Mouse (Mus musculus): ENCODE measurements around the gene Rapgef1.
"Not testable (repeated sequence)": the region's sequence is repeated elsewhere in the genome, so short reads cannot be mapped to it uniquely, and the experiment has no call there.

Rapgef1 gene

DNA sequence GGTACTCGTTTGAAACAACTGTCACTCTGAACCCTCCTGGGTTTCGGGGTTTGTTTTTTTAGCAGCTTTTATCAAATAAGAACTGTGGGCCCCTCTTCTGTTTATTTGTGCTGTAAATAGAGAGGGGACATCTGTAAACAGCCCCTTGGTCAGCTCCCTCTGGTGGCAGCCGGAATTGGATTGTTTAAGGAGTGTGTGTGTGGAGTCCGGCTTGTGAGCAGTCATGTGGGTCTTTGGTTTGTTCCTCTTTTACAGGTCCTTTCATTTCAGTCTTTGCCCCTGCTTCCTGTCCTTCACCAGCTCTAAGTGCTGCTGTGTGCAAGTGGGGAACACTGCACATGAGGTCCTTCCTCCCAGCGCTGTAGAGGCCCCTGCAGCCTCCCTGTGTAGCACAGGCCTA lies 119.8 kb downstream of the Rapgef1 start:
- DNase-seq (ENCODE audit: low read depth, low spot score) = no peak

DNA sequence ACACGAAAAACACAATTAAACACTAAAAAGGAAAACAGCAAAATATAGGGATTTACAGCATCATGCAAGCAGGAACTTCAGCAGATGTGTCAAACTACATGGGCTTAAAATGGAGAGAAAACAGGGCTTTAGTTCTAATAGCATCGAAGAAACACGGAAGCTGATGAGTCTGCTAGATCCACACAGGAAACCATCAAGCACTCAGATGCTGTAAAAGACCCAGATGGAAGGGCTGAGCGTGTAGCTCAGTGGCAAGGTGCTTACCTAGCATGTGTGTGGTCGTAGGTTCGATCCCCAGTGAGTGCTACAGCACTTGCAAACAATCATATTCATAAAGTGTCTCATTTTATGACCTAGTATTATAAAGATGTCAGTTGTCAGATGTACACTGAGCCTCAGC lies 121.7 kb downstream of the Rapgef1 start:
- DNase-seq (ENCODE audit: low read depth, low spot score) = no peak

- no peak for DNase-seq (ENCODE audit: low read depth, low spot score)
These were observed 124.7 kb downstream of the Rapgef1 start for GRCm38 (mm10) chr2:29744256-29744655.

DNA sequence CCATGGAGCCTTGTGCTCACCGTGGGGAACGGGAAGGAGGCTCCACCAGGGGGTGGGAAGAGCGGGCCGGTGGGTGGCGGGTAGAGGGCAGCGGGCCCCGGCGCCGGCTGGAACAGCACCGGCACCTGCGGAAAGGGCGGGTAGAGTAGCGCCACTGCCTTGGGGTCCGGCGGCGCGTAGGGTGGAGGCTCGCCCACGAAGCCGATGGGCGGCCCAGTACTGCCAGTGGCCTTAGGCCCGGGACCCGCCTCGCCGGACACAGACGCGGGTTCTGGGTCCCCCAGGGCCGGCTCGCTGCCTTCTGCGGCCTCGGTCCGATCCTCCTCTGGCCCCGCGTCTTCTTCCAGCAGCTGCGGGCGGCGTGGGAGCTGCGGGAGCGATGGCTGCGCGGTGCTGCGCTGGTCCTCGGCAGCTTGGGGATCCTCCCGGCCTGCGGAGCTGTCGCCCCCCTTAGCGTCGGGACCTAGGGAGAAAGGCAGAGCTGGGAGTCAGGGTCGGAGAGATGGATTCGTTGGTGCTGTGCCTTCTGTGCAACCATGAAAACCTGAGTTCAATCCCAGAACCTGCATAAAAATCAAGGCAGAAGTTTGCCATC lies 127.8 kb downstream of the Rapgef1 start:
- DNase-seq (ENCODE audit: low read depth, low spot score) = no peak

DNA sequence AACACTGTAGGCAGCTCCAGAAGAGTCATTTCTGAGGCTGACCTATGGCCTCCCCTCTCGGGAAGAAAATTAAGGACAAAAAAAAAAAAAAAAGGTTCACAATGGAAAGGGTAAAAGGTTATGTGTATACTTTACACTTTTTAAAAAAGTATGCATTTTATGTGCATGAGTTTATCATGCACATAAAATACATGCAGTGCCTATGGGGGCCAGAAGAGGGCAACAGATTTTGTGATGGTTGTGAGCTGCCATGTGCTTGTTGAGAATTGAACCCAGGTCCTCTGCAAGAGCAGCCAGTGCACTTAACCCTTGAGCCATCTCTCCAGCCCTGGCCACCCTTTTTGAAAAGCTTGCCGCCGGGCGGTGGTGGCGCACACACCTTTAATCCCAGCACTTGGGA lies 128.3 kb downstream of the Rapgef1 start:
- DNase-seq (ENCODE audit: low read depth, low spot score) = peak; percentile 32

DNA sequence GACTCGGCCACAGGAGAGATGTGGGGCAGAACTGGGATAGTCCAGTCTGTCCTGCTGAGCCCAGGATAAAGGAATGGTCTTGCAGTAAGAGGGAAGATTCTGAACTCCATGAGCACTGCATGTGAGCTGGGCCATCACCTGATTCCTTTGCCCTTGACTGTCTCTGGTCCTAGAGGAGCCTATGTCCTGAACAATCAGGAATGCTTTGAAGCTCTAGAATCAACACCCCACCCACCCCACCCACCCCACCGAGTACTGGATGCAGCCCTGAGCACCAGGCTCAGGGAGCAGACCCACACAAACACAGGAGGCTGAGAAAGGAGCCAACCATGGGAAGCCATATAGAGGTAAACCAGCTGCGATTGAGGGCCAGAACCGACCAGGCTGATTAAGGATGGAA lies 129.0 kb downstream of the Rapgef1 start:
- no peak for DNase-seq (ENCODE audit: low read depth, low spot score)

DNA sequence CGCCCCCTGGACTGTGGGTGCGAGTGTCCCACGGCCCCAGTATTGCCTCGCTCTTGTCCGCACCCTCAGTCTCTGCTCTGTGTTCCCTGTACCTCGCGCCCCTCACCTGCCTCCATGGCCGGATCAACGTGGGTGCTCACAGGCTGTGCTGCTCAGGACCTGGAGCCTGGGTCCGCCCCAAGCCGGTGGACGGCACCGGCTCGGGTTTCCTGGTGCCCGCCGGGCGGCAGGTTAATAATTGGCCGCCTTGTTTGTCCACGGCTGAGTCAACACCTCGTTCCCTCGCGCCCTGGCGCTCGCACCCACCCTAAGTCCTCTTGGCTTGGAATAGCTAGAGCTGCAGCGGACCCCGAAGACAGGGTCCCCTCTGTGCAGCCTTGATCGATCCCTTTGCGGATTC lies 132.0 kb downstream of the Rapgef1 start, which contains the start of gene Gm13420:
Gene Gm13420 (minus strand): TSS at position 189 of the 400 bp plus-strand sequence.
- DNase-seq (ENCODE audit: low read depth, low spot score) = no peak

DNA sequence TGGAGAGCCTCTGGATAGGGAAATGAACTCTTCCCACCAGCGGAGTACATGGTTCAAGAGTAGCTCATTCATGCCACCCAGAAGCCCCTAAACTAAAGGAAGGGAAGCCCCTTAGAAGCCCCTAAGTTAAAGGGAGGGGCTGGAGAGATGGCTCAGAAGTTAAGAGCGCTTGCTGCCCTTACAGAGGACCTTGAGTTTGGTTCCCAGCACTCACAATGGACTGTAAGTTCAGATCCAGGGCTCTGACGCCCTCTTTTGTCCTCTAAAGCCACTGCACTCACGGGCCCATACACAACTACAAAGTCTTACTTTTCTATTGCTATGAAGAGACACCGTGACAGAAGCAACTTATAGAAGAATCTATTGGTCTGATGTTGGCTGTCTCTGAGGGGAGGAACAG lies 132.9 kb downstream of the Rapgef1 start:
- DNase-seq (ENCODE audit: low read depth, low spot score) = no peak

GRCm38 (mm10) chr2:29755693-29756092 lies 136.2 kb downstream of the Rapgef1 start:
- DNase-seq (ENCODE audit: low read depth, low spot score) = no peak

DNA sequence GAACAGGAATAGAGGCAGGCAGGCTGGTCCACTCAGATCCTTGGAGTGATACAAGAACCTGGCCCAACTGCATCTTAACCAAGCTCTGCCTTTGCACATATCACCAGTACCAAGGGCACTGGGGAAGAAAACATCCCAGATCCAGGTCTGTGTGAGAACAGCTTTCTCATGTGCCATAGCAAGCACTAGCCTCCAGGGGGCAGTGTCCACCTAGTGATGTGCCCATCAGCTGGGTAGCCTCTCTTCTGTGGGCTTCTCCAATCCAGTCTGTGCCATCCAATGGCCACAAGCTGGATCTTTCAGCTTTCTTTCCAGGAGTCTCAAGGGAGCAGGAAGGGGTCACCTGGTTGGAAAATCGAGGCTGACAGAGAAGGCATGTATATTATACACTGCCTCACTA lies 145.3 kb downstream of the Rapgef1 start:
- DNase-seq (ENCODE audit: low read depth, low spot score) = peak; percentile 77

- no peak for DNase-seq (ENCODE audit: low read depth, low spot score)
These were observed 148.6 kb downstream of the Rapgef1 start for GRCm38 (mm10) chr2:29767976-29768709.

DNA sequence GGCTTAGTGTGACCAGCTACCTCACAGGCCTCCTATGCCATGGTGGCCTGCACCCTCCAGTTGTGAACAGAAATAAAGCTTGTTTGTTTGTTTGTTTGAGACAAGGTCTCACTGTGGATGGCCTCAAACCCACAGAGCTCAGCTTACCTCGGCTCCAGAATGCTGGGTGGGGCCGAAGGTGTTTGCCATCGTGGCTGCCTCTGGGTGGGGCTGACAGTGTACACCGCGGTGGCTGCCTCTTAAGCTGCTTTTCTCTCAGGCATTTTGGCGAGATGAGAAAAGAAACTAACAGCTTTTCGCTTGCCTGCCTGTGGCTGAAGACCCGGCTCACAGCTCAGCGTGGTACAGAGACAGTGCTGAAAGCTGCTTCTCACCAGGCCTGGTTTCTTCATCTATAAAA lies 149.4 kb downstream of the Rapgef1 start:
- DNase-seq (ENCODE audit: low read depth, low spot score) = no peak

GRCm38 (mm10) chr2:29770162-29770561 lies 150.6 kb downstream of the Rapgef1 start:
- DNase-seq (ENCODE audit: low read depth, low spot score) = no peak

DNA sequence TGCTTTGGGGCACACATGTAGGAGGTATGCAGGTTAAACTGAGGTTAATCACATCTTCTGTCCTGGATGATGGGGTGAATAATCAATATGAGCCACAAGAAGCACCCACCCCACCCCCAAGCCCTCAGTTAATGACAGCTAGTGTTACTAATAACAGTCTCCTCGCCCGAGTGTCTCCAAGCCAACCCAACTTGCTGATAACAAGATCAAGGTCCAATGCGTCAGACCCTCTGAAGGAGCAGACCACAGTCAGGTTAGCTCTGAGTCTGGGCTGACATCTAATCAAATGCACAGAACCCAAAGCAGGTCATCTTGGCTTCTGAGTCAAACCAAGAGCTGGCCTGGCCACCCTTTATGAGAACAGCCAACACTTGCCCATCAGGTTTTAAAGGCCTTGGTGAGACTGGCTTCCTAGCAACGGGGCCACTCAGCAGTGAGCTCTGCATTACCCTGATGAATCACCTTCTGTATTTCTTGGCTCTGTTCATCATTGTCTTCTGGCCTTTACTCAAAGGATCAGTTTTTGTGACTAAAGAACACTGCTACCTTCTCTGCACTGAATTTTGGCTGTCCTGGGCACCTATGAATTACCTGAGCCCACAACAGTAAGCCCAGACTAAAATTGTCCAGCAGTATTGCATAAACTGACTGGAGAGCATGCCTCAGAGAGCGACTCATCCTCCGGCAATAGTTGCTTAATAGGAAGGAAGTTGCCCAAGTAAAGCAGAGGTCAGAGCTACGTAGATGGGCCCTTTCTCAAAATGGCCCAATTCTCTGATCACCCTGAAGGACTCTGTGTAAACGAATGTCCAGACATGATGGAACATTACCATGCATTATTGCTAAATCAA lies 152.3 kb downstream of the Rapgef1 start:
- no peak for DNase-seq (ENCODE audit: low read depth, low spot score)

GRCm38 (mm10) chr2:29773323-29773722 lies 153.8 kb downstream of the Rapgef1 start:
- DNase-seq (ENCODE audit: low read depth, low spot score) = no peak

DNA sequence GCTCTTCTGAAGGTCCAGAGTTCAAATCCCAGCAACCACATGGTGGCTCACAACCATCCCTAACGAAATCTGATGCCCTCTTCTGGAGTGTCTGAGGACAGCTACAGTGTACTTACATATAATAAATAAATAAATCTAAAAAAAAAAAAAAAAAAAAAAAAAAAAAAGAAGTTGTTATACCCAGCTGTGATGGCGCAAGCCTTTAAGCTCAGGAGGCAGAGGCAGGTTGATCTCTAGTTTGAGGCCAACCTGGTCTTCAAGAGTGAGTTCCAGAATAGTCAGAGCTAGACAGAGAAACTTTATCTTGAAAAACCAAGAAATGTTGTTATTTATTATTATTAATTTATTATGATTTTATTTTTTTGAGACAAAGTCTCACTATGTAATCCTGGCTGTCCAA lies 161.7 kb downstream of the Rapgef1 start:
- DNase-seq (ENCODE audit: low read depth, low spot score) = not testable (repeated sequence)

- no peak for DNase-seq (ENCODE audit: low read depth, low spot score)
These were observed 164.8 kb downstream of the Rapgef1 start for GRCm38 (mm10) chr2:29784290-29784689.

GRCm38 (mm10) chr2:29787104-29787917 lies 167.8 kb downstream of the Rapgef1 start, which contains the start of gene Coq4:
Coq4 (plus strand) TSS chr2:29787493.
- peak; percentile 95 for DNase-seq (ENCODE audit: low read depth, low spot score)

GRCm38 (mm10) chr2:29787937-29788681 lies 168.6 kb downstream of the Rapgef1 start, which contains the start of gene Trub2:
Trub2 (minus strand) TSS chr2:29788502.
- peak; percentile 87 for DNase-seq (ENCODE audit: low read depth, low spot score)
